Mouse (Mus musculus): ENCODE measurements around the gene Ankrd63.

Gene Ankrd63

GRCm38 (mm10) chr2:118726873-118727272, 23.1 kb upstream of the Ankrd63 start:
- in situ Hi-C loops (cut with MseI, MboI) = no loop called here

- in situ Hi-C loops (cut with MseI, MboI) = no loop called here
These were observed 21.7 kb upstream of the Ankrd63 start for GRCm38 (mm10) chr2:118725511-118725910.

DNA sequence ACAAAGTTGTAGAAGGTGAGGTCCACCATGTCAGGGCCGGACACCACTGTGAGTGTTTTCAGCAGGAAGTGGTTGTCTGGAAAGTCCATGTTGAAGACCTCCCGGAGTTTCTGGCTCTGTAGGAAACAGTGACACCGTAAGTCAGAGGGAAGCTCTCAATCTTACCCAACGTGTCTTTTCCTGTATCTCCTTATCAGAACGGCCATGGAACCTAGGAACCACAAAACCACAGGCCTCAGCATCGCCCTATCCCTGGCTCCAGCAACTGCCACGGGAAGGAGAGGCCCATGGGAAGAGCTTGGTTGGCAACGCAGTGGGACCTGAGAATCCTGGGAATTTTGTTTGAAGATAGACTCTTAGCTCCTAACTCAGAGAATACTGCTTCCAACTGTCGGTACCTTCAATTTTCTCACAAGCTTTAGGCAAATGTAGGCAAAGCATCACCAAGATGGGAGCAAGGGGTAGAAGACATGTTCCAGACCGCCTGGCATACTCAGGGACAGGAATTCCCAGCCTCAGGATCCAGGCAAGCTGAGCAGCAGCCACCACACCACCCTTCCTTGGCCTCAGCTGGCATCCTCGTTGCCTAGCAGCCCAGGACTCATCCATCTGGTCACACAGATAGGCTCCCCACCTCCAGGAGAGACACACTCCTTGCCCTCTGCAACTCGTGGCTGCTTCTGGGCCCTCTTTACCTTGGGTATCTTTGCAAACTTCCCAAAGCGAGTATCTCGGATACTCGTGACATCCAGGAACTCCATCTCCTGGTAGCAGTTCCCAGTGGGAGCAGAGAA, 20.1 kb upstream of the Ankrd63 start:
- in situ Hi-C loops (cut with MseI, MboI) = no loop called here

DNA sequence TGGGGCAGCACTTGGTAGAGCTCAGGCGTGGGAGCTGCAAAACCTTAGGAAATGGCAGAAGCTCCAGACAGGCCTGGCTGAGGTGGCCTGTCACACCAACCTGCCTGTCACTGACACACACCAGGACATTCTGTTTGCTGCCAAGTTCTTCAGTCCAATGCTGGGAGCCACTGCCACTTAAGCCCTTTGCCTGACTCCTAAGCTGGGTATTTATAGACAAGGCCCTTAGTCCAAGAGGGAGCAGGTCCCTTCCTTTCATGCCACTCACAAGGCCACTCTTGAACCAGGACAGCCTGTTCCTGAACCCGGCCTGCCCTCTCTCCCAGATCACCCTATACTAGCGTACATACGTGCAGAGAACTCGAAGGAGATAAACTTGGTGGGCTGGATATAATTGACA, 12.9 kb upstream of the Ankrd63 start:
- in situ Hi-C loops (cut with MseI, MboI) = no loop called here

DNA sequence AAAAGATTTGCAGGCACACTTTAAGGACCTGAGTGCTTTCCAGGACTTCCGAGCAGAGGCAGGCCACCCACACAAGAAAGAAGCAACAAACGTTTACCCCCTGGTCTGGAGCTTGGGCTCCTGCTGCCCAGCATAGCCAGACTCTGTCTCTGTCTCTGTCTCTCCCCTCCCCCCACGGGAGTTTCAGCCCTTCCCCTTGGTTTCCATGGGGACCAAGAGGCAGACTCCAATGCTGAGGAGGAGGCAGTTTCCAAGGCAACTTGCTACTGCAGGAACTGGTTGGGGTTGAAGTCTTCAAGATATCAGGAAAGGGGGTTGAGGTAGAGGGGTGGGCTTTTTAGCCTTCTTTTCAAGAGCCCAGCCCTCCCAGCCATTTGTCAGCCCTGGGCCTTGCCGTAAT, 10.5 kb upstream of the Ankrd63 start:
- in situ Hi-C loops (cut with MseI, MboI) = no loop called here

DNA sequence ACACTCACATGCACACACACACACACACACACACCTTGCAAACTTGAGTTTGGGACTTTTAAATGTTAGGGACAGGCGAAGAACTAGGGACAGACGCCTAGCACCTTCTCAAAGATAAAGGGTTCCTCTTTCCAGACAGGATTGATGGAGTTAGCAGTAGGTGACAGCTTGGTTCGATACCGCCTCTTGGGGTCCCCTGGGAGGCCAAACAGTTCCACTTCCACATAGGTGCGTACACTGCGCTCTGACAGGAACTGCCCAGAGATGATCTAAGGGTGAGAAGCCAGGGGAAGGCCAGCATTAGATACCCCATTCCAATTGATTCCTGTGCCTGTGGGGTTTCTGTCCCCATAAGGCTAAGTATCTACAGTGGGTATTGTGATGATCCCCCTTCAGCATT, 9.9 kb upstream of the Ankrd63 start:
- in situ Hi-C loops (cut with MseI, MboI) = no loop called here

GRCm38 (mm10) chr2:118711038-118711494, 7.3 kb upstream of the Ankrd63 start:
- in situ Hi-C loops (cut with MseI, MboI) = no loop called here

GRCm38 (mm10) chr2:118709655-118710221, 6.0 kb upstream of the Ankrd63 start:
- in situ Hi-C loops (cut with MseI, MboI) = no loop called here

GRCm38 (mm10) chr2:118708472-118708871, 4.7 kb upstream of the Ankrd63 start:
- in situ Hi-C loops (cut with MseI, MboI) = no loop called here

DNA sequence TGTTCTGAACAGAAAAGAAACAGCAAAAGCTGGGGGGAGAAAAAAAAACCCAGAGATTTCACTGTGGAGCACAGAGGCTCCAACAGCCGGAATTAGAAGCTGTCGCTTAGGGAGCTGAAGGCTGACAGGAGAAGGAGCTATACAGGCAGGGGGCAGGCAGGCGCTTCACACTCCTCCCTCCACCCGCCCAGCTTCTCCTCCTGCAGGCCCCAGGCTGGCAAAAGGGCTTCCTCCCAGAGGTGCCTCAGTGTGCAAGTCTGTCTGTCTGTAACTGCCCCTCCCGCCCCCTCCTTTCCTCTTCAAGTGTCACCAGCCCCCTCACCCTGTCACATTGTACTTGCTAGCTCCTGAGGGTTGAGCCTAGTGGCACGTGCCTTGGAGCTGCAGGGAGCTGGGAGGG, 2.7 kb upstream of the Ankrd63 start:
- in situ Hi-C loops (cut with MseI, MboI) = no loop called here

DNA sequence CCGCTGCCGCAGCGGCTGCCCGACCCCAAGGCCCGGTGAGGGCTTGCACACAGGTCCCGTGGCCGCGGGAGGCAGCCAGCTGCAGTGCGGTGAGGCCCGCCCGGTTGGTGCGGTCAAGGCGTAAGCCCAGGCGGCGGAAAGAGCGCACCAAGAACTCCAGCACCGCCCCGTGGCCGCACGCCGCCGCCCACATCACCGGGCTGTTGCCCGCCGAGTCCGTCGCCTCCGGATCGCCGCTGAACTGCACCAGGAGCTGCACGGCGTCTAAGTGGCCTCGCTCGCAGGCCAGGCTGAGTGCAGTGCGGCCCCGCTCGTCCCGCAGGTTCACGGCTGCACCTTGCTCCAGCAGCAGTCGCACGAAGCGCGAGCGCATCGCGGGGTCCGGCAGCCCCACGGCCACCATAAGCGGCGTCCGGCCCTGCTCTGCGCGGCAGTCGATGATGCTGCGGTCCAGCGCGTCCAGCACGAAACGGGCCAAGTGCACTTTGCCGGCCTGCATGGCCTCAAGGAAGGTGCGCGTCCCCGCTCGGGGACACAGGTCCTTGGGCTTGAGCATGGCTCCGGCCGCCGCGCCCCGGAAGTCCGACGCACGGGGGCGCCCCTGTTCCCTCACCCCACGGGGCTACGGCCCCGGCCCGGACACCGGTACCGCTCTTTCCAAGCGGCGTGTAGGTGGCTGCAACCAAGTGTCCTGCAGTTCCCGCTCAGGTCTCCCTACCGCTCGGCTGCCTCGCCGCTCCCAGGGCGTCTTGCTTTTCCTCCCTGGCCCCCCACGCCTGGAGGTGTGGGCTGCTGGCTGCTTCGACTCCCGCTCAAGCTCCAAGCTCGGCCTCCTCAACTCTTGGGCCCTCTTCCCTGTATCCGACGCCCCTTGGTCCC, 641 bp downstream of the Ankrd63 start:
- in situ Hi-C loops (cut with MseI, MboI) = no loop called here

- in situ Hi-C loops (cut with MseI, MboI) = no loop called here
These were observed 1.5 kb downstream of the Ankrd63 start for GRCm38 (mm10) chr2:118701971-118702882.

- in situ Hi-C loops (cut with MseI, MboI) = no loop called here
These were observed 2.6 kb downstream of the Ankrd63 start for GRCm38 (mm10) chr2:118701161-118701560.

GRCm38 (mm10) chr2:118700179-118701062, 3.3 kb downstream of the Ankrd63 start:
- in situ Hi-C loops (cut with MseI, MboI) = no loop called here

DNA sequence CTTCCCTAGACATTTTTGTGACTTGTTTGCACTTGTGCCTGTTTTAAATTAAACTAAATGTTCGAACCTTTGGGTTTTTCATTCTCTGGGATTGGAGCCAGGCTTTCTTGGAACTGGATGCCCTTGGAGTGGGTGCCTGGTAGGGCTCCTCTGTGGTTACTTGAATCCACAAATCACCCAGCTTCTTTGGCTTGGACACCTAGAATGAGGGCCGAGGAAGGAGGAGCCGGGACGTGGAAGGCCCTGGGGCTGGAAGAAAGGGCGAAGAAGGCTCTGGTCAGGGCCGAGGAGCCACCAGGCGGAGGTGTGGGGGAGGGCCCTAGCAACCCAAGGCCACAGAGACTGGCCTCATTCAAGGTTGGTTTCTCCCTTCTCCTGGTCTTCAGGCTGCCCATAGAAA, 5.8 kb downstream of the Ankrd63 start:
- in situ Hi-C loops (cut with MseI, MboI) = no loop called here

- in situ Hi-C loops (cut with MseI, MboI) = no loop called here
These were observed 6.4 kb downstream of the Ankrd63 start for GRCm38 (mm10) chr2:118697311-118697877.

GRCm38 (mm10) chr2:118696451-118697308, 7.1 kb downstream of the Ankrd63 start:
- in situ Hi-C loops (cut with MseI, MboI) = no loop called here

DNA sequence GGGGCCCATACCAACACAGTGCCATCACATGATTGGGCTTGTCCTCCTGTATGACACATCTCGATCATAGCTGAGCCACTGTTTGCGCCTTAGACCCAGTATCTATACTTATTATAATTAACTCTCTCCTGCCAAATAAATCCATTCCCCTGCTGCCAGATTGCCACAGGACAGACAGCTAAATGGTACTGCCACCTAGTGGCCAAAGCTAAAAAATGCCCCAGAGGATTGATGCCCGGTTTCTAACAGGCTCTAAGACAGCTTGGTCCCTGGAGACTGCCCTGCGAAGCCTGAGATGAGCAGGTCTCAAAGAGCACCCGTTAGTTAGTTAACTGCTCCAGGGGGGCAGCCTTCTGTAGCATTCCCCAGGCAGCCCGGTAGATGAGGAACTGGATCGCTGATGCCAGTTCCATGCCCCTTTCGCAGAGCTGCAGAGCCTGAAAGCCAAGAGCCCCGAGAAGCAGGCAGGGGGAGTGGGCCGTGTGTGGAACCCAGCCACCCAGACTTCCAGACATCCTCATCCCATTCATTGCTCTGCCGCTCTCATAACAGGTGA, 8.0 kb downstream of the Ankrd63 start:
- in situ Hi-C loops (cut with MseI, MboI) = no loop called here

All from mouse trophoblast stem cell (cell line).